Mouse (Mus musculus) hindbrain, embryonic 14.5 days (tissue): ENCODE results near the gene Map1b. TPM values are rescaled to one million over a fixed set of nuclear protein-coding genes. Genes with fewer than 3 reads are reported as not detected.
A peak's percentile ranks its signal among the peaks of the same experiment; 100 is the strongest.

Experiments used
- ATAC-seq: fragments of 200-750 bp; cut with Nextera tagmentation; 2 replicates; pipeline ENCODE4 v1.8.0; 2017; ENCODE audit warnings: moderate number of reproducible peaks, mild to moderate bottlenecking, moderate TSS enrichment, moderate library complexity; ENCODE audit not compliant: low FRiP score
- DNase-seq: peaks from one replicate; pipeline ENCODE4 v3.0.0-alpha.2; 2015; ENCODE audit warnings: low spot score
- H3K27ac ChIP-seq: fragments of 300-500 bp; sonication (generic); 2 replicates; pipeline ENCODE4 v1.5.1; 2014; ENCODE audit warnings: mild to moderate bottlenecking, moderate library complexity
- H3K27me3 ChIP-seq: fragments of 300-500 bp; sonication (generic); 2 replicates; pipeline ENCODE4 v1.6.1; 2014; ENCODE audit warnings: mild to moderate bottlenecking, low read length, mixed read lengths; ENCODE audit not compliant: control insufficient read depth, insufficient read depth
- H3K36me3 ChIP-seq: fragments of 300-500 bp; sonication (generic); replicated peaks from 2 replicates; pipeline ENCODE4 v1.6.1; 2014; ENCODE audit not compliant: control insufficient read depth, insufficient read depth
- H3K4me1 ChIP-seq: fragments of 300-500 bp; sonication (generic); replicated peaks from 2 replicates; pipeline ENCODE4 v1.6.1; 2014; ENCODE audit warnings: antibody characterized with exemption, low read length, mixed read lengths; ENCODE audit not compliant: control insufficient read depth, insufficient read depth
- H3K4me2 ChIP-seq: fragments of 300-500 bp; sonication (generic); replicated peaks from 2 replicates; pipeline ENCODE4 v1.6.1; 2014; ENCODE audit warnings: mild to moderate bottlenecking, moderate library complexity
- H3K4me3 ChIP-seq: fragments of 300-500 bp; sonication (generic); replicated peaks from 2 replicates; pipeline ENCODE4 v1.5.1; 2014; ENCODE audit warnings: mild to moderate bottlenecking, low read length
- H3K9ac ChIP-seq: fragments of 300-500 bp; sonication (generic); 2 replicates; pipeline ENCODE4 v1.6.1; 2014
- H3K9me3 ChIP-seq: fragments of 300-500 bp; sonication (generic); 2 replicates; pipeline ENCODE4 v1.6.1; 2016; ENCODE audit warnings: low read length; ENCODE audit not compliant: control insufficient read depth
- WGBS: fragments of 180-500 bp; shearing (Covaris S2); extraction: QIAGEN DNeasy Blood & Tissue Kit; methylation state at CpG from one replicate; pipeline ENCODE4 v1.1.7; 2014; 5-methylcytosine and 5-hydroxymethylcytosine counted together
- polyA plus RNA-seq: library from polyadenylated mRNA; unstranded; fragments of >200 nt; fragmentation: Nextera tagmentation; extraction: Ambion mirVana; gene quantifications from 2 replicates; pipeline ENCODE4 v1.2.1, GENCODE M21; 2014

Gene Map1b
- polyA plus RNA-seq, 1 experiment from 2014 or later: 2,283 TPM

GRCm38 (mm10) chr13:99412477-99413080 is 103.8 kb downstream of the Map1b start:
- H3K36me3 ChIP-seq: 0 out of 2 replicates have a peak, but pooled peaks cover 16% of the 10 kb centered on the region
- peaks cover 19% of the 10 kb centered on the region; the same call in 1 of the 2 replicates for H3K4me1 ChIP-seq
- H3K27ac ChIP-seq: 0 out of 2 replicates have a peak overlapping the region, but pooled peaks have one; percentile 21
- ATAC-seq (no peak), DNase-seq (no peak)
- no peaks in the 10 kb centered on the region for H3K27me3 ChIP-seq
- H3K4me3 ChIP-seq: no peak overlapping the region
- no peaks in the 10 kb centered on the region for H3K9me3 ChIP-seq
- H3K9ac ChIP-seq: no peak overlapping the region
- WGBS: 30% methylated on average over 11 of the region's 11 CpGs
- H3K4me2 ChIP-seq: no peak overlapping the region

- H3K4me1 ChIP-seq: peaks cover 19% of the 10 kb centered on the region; the same call in 1 of the 2 replicates
- no peak overlapping the region for H3K4me2 ChIP-seq
- 76% methylated on average over 3 of the region's 3 CpGs for WGBS
- H3K36me3 ChIP-seq: 0 out of 2 replicates have a peak, but pooled peaks cover 16% of the 10 kb centered on the region
- ATAC-seq (no peak), DNase-seq (no peak)
- no peaks in the 10 kb centered on the region for H3K9me3 ChIP-seq
- no peak overlapping the region for H3K27ac ChIP-seq
- H3K4me3 ChIP-seq: no peak overlapping the region
- no peak overlapping the region for H3K9ac ChIP-seq
- no peaks in the 10 kb centered on the region for H3K27me3 ChIP-seq
These were observed 104.6 kb downstream of the Map1b start for GRCm38 (mm10) chr13:99411761-99412160.

GRCm38 (mm10) chr13:99410611-99411515 is 105.5 kb downstream of the Map1b start:
- Histone ChIP-seq H3K4me1 (peaks cover 19% of the 10 kb centered on the region; the same call in 1 of the 2 replicates), H3K4me2 (no peak overlapping the region), H3K27me3 (no peaks in the 10 kb centered on the region), H3K4me3 (no peak overlapping the region), H3K36me3 (0 out of 2 replicates have a peak, but pooled peaks cover 16% of the 10 kb centered on the region), H3K27ac (no peak overlapping the region), H3K9ac (no peak overlapping the region), H3K9me3 (no peaks in the 10 kb centered on the region)
- DNase-seq (no peak), ATAC-seq (no peak)
- WGBS: 91% methylated on average over 14 of the region's 14 CpGs

GRCm38 (mm10) chr13:99409216-99409615 is 107.1 kb downstream of the Map1b start:
- 29% methylated on average over 2 of the region's 2 CpGs for WGBS
- DNase-seq (no peak), ATAC-seq (no peak)
- no peak overlapping the region for H3K27ac ChIP-seq
- H3K4me3 ChIP-seq: no peak overlapping the region
- peaks cover 15% of the 10 kb centered on the region; the same call in 1 of the 2 replicates for H3K36me3 ChIP-seq
- H3K9ac ChIP-seq: no peak overlapping the region
- H3K27me3 ChIP-seq: no peaks in the 10 kb centered on the region
- no peaks in the 10 kb centered on the region for H3K9me3 ChIP-seq
- peaks cover 17% of the 10 kb centered on the region; the same call in 1 of the 2 replicates for H3K4me1 ChIP-seq
- no peak overlapping the region for H3K4me2 ChIP-seq

GRCm38 (mm10) chr13:99399373-99399772 is 117.0 kb downstream of the Map1b start:
- no peak for DNase-seq
- no peak overlapping the region for H3K4me3 ChIP-seq
- no peaks in the 10 kb centered on the region for H3K27me3 ChIP-seq
- ATAC-seq: no peak
- H3K4me1 ChIP-seq: peaks cover 12% of the 10 kb centered on the region
- H3K27ac ChIP-seq: no peak overlapping the region
- no peak overlapping the region for H3K9ac ChIP-seq
- WGBS: 81% methylated on average over 4 of the region's 4 CpGs
- no peak overlapping the region for H3K4me2 ChIP-seq
- no peaks in the 10 kb centered on the region for H3K9me3 ChIP-seq
- H3K36me3 ChIP-seq: peaks cover 15% of the 10 kb centered on the region; the same call in 1 of the 2 replicates

GRCm38 (mm10) chr13:99398149-99398701 is 118.1 kb downstream of the Map1b start:
- Histone ChIP-seq H3K27me3 (no peaks in the 10 kb centered on the region), H3K9ac (no peak overlapping the region), H3K36me3 (0 out of 2 replicates have a peak, but pooled peaks cover 8% of the 10 kb centered on the region), H3K27ac (no peak overlapping the region; the same call in 1 of the 2 replicates), H3K4me1 (peaks cover 12% of the 10 kb centered on the region), H3K4me2 (no peak overlapping the region), H3K4me3 (no peak overlapping the region), H3K9me3 (no peaks in the 10 kb centered on the region)
- DNase-seq: no peak
- WGBS: 69% methylated on average over 12 of the region's 12 CpGs
- peak; percentile 15; the same call in 1 of the 2 replicates for ATAC-seq

GRCm38 (mm10) chr13:99397228-99397627 is 119.1 kb downstream of the Map1b start:
- H3K27me3 ChIP-seq: no peaks in the 10 kb centered on the region
- 32% methylated on average over 7 of the region's 7 CpGs for WGBS
- peaks cover 12% of the 10 kb centered on the region for H3K4me1 ChIP-seq
- H3K4me2 ChIP-seq: no peak overlapping the region
- DNase-seq: peak; percentile 66
- peak; percentile 88 for ATAC-seq
- 0 out of 2 replicates have a peak, but pooled peaks cover 8% of the 10 kb centered on the region for H3K36me3 ChIP-seq
- H3K27ac ChIP-seq: peak overlapping the region; percentile 7; the same call in 1 of the 2 replicates
- H3K9me3 ChIP-seq: no peaks in the 10 kb centered on the region
- no peak overlapping the region for H3K4me3 ChIP-seq
- no peak overlapping the region for H3K9ac ChIP-seq

- no peaks in the 10 kb centered on the region for H3K27me3 ChIP-seq
- WGBS: 54% methylated on average over 12 of the region's 12 CpGs
- H3K4me1 ChIP-seq: peaks cover 12% of the 10 kb centered on the region
- DNase-seq (no peak), ATAC-seq (no peak)
- H3K36me3 ChIP-seq: 0 out of 2 replicates have a peak, but pooled peaks cover 5% of the 10 kb centered on the region
- H3K4me3 ChIP-seq: no peak overlapping the region
- no peak overlapping the region for H3K4me2 ChIP-seq
- H3K9ac ChIP-seq: no peak overlapping the region
- no peak overlapping the region for H3K27ac ChIP-seq
- H3K9me3 ChIP-seq: no peaks in the 10 kb centered on the region
These were observed 120.8 kb downstream of the Map1b start for GRCm38 (mm10) chr13:99395531-99395930.

GRCm38 (mm10) chr13:99394694-99395093 is 121.6 kb downstream of the Map1b start:
- Histone ChIP-seq H3K4me1 (peaks cover 12% of the 10 kb centered on the region), H3K27me3 (no peaks in the 10 kb centered on the region), H3K4me3 (no peak overlapping the region), H3K4me2 (no peak overlapping the region), H3K27ac (no peak overlapping the region), H3K9ac (no peak overlapping the region), H3K9me3 (no peaks in the 10 kb centered on the region), H3K36me3 (no peaks in the 10 kb centered on the region)
- DNase-seq: no peak
- 64% methylated on average over 3 of the region's 3 CpGs for WGBS
- ATAC-seq: no peak
